Mouse (Mus musculus): ENCODE data around the gene Shcbp1l.

Shcbp1l gene

DNA sequence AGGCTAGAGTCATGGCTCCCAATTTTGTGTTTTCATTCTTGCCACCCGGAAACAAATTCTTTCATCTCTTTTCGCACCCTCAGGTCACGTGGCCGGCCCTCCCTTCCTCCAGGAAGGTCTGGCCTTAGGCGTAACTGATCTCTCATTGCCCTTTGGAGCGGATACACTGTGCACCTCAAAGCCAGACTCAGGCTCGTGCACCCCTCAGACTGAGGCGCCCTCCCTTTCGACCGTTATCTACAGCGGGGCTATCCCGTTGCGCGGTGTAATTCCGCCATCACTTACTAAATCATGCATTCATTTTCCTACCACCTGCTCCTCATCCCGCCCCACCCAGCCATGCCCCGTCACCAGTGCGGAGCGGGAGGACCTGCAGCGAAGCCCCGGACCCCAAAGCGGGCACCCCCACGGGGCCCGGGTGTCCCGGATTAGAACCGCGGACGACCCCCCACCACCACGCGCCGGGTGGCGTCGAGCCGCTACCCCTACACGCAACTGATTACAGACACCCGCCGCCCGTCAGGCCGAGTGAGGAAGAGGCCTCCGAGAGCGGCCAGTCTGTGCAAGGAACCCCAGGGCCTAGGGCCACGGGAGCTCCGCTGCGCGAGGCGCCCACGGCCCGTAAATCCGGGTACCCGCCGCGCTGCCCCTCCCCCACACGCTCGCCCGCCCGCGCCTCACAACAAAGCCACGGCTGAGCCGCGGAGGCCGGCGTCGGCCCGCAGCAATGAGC lies 62.0 kb downstream of the Shcbp1l start:
- DNase-seq (ENCODE audit: low spot score): peak; percentile 60

DNA sequence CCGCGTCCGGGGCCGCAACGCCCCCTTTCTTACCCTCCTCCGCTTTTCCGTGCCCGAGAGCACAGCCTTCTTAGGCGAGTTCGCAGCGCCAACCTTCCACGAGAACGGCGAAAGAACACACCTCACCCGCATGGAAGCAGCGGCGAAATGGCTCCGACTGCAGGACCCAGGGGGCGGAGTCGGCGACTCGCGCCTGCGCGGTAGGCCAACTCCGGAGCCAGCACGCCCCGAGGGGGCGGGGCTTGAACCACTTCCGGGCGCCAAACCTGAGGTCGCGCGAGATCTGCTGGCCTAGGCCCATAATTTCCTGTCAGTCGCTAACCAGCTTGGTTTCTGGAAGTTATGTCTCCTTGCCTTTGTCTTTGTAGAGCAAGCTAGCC lies 62.5 kb downstream of the Shcbp1l start, which contains the start of gene Dhx9:
TSS of gene Dhx9 (minus strand) at position 161 of the 380 bp plus-strand sequence.
- peak; percentile 98 for DNase-seq (ENCODE audit: low spot score)

DNA sequence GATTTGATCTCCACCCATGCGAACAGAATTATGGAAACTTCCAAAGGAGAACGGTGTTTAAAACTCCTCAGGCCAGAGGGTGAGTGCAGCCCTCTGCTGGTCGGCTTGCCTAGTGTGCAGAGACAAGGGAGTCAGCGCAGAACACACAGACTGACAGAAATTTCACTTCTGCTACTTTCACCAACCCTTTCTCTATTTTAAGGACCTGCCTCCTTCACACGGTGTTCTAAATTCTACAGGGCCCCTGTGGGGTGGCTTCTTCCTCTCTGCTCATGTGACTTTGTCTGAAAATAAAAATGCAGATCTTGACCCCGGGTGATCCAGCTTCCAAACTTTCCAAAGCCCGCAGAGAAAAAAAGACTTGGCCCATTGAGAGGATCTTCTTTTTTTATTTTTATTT lies 64.2 kb downstream of the Shcbp1l start:
- no peak for DNase-seq (ENCODE audit: low spot score)

DNA sequence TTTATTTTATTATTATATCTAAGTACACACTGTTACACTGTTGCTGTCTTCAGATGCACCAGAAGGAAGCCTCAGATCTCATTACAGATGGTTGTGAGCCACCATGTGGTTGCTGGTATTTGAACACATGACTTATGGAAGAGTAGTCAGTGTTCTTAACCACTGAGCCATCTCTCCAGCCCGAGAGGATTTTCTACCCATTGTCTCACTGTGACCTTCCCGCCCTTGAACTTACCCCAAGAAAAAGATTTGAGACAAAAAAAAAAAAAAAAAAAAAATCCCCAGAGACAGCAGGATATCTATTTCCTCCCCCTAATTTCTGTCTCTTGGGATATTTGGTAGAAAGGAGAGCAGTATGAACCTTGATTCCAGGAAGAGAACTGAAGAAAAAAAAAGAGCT lies 64.6 kb downstream of the Shcbp1l start:
- no peak for DNase-seq (ENCODE audit: low spot score)

DNA sequence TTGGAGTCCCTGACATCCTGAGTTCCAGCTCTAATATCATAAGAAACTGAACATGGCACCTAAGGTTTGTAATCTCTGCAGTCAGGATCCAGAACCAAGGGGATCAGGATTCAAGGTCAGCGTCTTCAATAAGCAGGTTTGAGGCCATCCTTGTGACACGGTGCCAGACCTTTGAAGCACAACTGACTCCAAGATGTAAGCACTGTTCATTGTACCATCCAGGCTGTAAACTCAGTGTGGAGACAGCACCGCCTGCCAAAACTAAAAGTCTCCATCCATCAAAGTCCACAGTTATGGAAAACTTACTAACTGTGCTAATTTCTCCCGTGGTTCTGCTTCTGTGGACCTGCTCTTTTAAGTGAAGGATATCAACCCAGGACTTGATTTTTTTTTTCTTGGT lies 65.0 kb downstream of the Shcbp1l start:
- no peak for DNase-seq (ENCODE audit: low spot score)

DNA sequence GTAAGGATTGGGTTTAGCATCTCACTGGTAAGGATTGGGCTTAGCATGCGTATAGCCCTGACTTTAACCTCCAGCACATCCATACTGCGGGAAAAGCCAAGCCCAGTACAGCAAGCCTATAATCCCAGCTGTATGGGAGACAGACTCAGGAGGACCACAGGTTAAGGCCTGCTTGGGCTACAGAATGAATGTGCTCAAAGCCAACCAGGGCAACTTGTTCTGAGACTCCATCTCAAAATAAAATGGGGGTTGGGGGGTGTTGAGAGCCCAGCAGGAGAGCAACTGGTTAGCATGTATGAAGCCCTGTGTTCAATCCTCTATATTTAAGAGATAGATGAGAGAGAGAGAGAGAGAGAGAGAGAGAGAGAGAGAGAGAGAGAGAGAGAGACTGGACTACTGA lies 66.4 kb downstream of the Shcbp1l start:
- DNase-seq (ENCODE audit: low spot score): no peak

DNA sequence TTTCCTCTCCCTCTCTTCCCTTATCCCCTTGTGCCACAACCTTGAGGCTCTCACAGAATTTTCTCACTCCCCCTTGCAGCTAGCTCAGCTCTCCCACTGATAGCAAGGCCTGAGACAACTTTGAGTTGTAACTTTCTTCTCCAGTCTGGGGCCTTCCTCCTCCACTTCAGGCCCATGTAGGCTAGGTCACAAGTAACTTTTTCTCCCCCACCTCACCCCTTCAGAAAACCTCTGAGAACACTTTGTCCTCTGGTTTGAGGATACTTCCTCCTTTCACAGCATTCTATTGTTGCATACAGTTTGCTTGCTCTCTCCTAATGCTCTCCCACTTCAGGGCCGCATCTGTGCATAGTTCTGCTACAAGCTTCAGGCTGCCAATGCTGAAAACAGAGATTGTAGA lies 66.9 kb downstream of the Shcbp1l start:
- DNase-seq (ENCODE audit: low spot score): no peak

DNA sequence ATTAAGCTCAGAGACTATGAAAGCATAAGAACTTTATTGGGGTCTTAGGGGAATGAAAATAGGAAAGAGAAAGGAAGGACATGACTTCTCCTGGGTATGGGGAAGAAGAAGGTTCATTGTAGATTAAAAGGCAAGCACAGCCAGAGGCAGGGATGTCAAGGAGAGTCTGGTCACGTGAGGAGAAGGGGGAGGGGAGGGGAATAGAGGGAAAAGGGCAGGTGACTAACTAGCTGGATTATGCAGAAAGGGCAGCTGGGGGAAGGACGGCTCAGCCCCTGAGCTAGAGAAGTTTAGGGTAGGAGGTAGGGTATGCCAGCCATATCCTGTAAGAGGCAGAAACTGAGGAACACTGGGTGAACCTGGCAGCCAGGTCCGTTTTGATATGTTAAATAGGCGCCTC lies 68.4 kb downstream of the Shcbp1l start:
- no peak for DNase-seq (ENCODE audit: low spot score)

DNA sequence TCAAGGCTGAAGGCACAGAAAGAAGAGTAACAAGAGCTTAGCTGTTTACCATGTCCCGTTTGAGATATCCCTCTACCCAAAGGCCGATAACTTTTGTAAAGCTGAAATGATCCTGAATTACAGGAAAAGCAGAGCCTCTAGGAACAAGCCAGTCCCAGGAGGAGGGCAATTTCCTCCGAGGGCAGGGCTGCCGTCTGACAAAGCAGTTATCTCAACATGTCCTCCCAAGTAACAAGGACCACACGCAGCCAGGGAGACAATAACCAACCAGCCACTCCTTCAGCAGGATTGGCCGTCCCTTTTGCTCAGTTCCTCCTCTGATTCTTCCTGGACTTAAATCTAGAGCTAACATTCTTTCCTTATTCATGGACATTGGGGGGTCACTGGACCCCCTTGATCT lies 69.0 kb downstream of the Shcbp1l start:
- DNase-seq (ENCODE audit: low spot score): no peak

DNA sequence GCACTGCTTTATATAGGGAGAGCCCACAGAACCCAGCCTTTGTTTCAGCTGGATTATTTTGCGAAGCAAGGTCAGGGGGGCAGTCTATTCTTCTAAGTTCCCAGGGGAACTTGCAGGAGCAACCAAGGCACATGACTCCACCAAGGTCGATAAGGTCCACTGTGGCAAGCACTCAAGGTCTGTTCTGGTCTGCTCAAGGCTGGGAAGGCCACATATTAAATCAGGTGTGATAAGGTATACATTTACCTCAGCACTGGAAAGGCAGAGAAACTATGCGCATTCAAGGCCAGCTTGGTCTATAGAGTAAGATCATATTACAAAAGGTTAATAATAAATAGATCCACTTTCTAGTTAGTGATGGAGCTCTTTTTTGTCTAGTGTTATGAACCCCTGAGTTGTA lies 71.1 kb downstream of the Shcbp1l start:
- DNase-seq (ENCODE audit: low spot score): no peak

DNA sequence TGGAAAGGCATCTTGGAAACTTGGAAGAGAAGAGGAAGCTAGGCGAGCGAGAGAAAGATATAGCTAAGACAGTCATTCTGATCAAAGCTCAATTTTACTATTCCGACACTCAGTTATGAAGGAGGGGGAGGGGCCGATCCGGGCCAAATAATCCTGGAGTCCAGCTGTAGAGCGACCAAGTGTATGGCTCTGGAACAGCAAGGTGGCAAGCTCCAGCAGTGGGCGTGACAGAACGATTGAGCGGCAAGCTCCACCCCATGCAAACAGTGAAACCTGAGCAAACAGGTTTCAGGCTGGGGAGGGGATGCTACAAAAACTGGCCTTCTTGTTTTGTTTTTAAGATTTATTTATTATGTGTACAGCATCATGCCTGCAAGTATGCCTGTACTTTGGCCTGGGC lies 75.1 kb downstream of the Shcbp1l start:
- DNase-seq (ENCODE audit: low spot score): no peak

DNA sequence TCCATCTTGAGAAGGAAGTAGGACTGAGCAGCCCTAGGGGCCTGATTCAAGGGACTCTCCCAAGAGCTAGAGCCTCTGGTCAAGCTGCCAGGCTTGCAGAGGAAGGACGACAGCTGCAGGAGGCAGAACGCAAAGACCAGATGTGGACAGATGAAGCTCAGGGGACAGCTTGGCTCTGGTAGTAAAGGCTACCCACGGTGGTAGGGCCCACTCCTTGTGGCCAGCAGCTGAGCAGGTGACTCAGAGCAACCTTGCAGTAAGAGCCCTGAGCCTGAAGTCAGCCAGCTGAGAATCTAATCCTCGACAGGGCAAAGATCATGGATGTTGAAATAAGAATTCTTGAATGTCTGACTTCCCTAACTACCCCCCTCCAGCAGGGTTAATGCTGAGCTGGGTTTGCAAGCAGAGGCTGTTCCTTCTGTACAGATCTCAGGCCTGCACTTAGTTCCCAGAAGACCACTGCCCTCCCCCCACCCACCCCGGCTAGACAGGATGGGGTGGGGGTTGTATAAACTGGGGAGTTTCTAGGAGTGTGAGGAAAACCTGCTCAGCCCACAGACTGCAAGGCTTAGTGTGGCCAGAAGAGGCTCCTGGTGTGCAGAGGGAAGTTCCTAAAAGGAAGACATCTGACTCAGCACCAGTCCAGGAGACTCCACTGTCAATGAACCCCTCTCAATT lies 76.8 kb downstream of the Shcbp1l start:
- no peak for DNase-seq (ENCODE audit: low spot score)
